Mouse (Mus musculus) MEL (cell line): ENCODE measurements around the gene Commd6. TPM values are rescaled to one million over a fixed set of nuclear protein-coding genes. Genes with fewer than 3 reads are reported as not detected.

Experiments used
- DNase-seq: peaks from one replicate; pipeline ENCODE4 v3.0.0; 2011; ENCODE audit warnings: low read depth, low spot score
- H3K27ac ChIP-seq: 2 replicates; pipeline ENCODE4 v1.5.1; 2012; ENCODE audit warnings: low read depth, mild to moderate bottlenecking, control low read depth, low read length, moderate library complexity; ENCODE audit not compliant: control insufficient read depth
- H3K27me3 ChIP-seq, 2 experiments: fragments of 150-350 bp in 1 of 2; sonication (generic) in 1 of 2; 2 replicates each; pipeline ENCODE4 v1.6.1; 2012; ENCODE audit warnings: low read length in 2 of 2, mild to moderate bottlenecking in 2 of 2, improper control_type of control experiment in 1 of 2, moderate library complexity in 1 of 2; ENCODE audit not compliant: insufficient read depth in 2 of 2, control insufficient read depth in 1 of 2
- H3K36me3 ChIP-seq, 2 experiments: 2 replicates each; pipeline ENCODE4 v1.6.1; 2012 to 2014; ENCODE audit warnings: low read length in 2 of 2, improper control_type of control experiment in 1 of 2, inconsistent platforms in 1 of 2, mild to moderate bottlenecking in 1 of 2; ENCODE audit not compliant: insufficient read depth in 2 of 2, control insufficient read depth in 1 of 2
- H3K4me1 ChIP-seq, 2 experiments: fragments of 150-350 bp in 1 of 2; sonication (generic) in 1 of 2; 2 replicates each; pipeline ENCODE4 v1.6.1; 2012; ENCODE audit warnings: low read length in 2 of 2, improper control_type of control experiment in 1 of 2, mild to moderate bottlenecking in 1 of 2; ENCODE audit not compliant: insufficient read depth in 2 of 2, control insufficient read depth in 1 of 2
- H3K4me3 ChIP-seq, 2 experiments: fragments of 150-350 bp in 1 of 2; sonication (generic) in 1 of 2; 2 replicates each; pipeline ENCODE4 v1.5.1; 2012; ENCODE audit warnings: low read depth in 2 of 2, low read length in 2 of 2, mild to moderate bottlenecking in 2 of 2, moderate library complexity in 2 of 2, control low read depth in 1 of 2, improper control_type of control experiment in 1 of 2; ENCODE audit not compliant: control insufficient read depth in 1 of 2, insufficient read depth in 1 of 2
- H3K79me2 ChIP-seq: 2 replicates; pipeline ENCODE4 v1.6.1; 2012; ENCODE audit warnings: mild to moderate bottlenecking, low read length, moderate library complexity; ENCODE audit not compliant: control insufficient read depth, poor library complexity, insufficient read depth
- H3K9ac ChIP-seq: 2 replicates; pipeline ENCODE4 v1.6.1; 2012; ENCODE audit warnings: low read depth, mild to moderate bottlenecking, control low read depth, low read length, moderate library complexity; ENCODE audit not compliant: control insufficient read depth, poor library complexity, severe bottlenecking
- H3K9me3 ChIP-seq: fragments of 150-350 bp; sonication (generic); replicated peaks from 2 replicates; pipeline ENCODE4 v1.6.1; 2012; ENCODE audit warnings: mild to moderate bottlenecking, low read length, improper control_type of control experiment, moderate library complexity; ENCODE audit not compliant: insufficient read depth
- BHLHE40 ChIP-seq: IDR thresholded peaks from 2 replicates; pipeline ENCODE4 v1.6.1; 2012; ENCODE audit warnings: low read depth, mild to moderate bottlenecking, inconsistent platforms, low read length, improper control_type of control experiment, borderline replicate concordance
- CHD1 ChIP-seq: IDR thresholded peaks from 2 replicates; pipeline ENCODE4 v1.6.1; 2012; ENCODE audit warnings: low read depth, mild to moderate bottlenecking, inconsistent platforms, low read length, improper control_type of control experiment
- E2F4 ChIP-seq: IDR thresholded peaks from 2 replicates; pipeline ENCODE4 v1.6.1; 2011; ENCODE audit warnings: low read depth, low read length, improper control_type of control experiment, borderline replicate concordance
- GABPA ChIP-seq: IDR thresholded peaks from 2 replicates; pipeline ENCODE4 v1.6.1; 2012; ENCODE audit warnings: low read depth, mild to moderate bottlenecking, inconsistent platforms, low read length, improper control_type of control experiment, moderate library complexity
- GATA1 ChIP-seq: IDR thresholded peaks from 2 replicates; pipeline ENCODE4 v1.6.1; 2011; ENCODE audit warnings: low read depth, low read length, improper control_type of control experiment
- HCFC1 ChIP-seq: IDR thresholded peaks from 2 replicates; pipeline ENCODE4 v1.6.1; 2012; ENCODE audit warnings: low read depth, mild to moderate bottlenecking, inconsistent platforms, low read length, improper control_type of control experiment, moderate library complexity
- JUND ChIP-seq: IDR thresholded peaks from 2 replicates; pipeline ENCODE4 v1.6.1; 2011; ENCODE audit warnings: low read depth, mild to moderate bottlenecking, improper control_type of control experiment, low read length
- KAT2A ChIP-seq: conservative IDR thresholded peaks from 2 replicates; pipeline ENCODE4 v1.6.1; 2012; ENCODE audit warnings: low read depth, low read length, improper control_type of control experiment, inconsistent platforms
- MAFK ChIP-seq: IDR thresholded peaks from 2 replicates; pipeline ENCODE4 v1.6.1; 2011; ENCODE audit warnings: low read depth, mild to moderate bottlenecking, low read length, improper control_type of control experiment, borderline replicate concordance
- MAX ChIP-seq: IDR thresholded peaks from 2 replicates; pipeline ENCODE4 v1.6.1; 2011; ENCODE audit warnings: low read length, improper control_type of control experiment
- MAZ ChIP-seq: IDR thresholded peaks from 2 replicates; pipeline ENCODE4 v1.6.1; 2012; ENCODE audit warnings: low read depth, mild to moderate bottlenecking, inconsistent platforms, low read length, improper control_type of control experiment
- MEF2A ChIP-seq: IDR thresholded peaks from 2 replicates; pipeline ENCODE4 v1.6.1; 2014; ENCODE audit warnings: low read depth, mild to moderate bottlenecking, inconsistent platforms, low read length, improper control_type of control experiment; ENCODE audit not compliant: poor library complexity, insufficient replicate concordance, severe bottlenecking; ENCODE audit errors: extremely low read depth
- MYB ChIP-seq: IDR thresholded peaks from 2 replicates; pipeline ENCODE4 v1.6.1; 2011; ENCODE audit warnings: mild to moderate bottlenecking, low read depth, low read length, improper control_type of control experiment
- NELFE ChIP-seq: IDR thresholded peaks from 2 replicates; pipeline ENCODE4 v1.6.1; 2011; ENCODE audit warnings: low read depth, low read length, improper control_type of control experiment
- NRF1 ChIP-seq: IDR thresholded peaks from 2 replicates; pipeline ENCODE4 v1.6.1; 2014; ENCODE audit warnings: low read depth, mild to moderate bottlenecking, inconsistent platforms, low read length, improper control_type of control experiment, moderate library complexity; ENCODE audit not compliant: poor library complexity, insufficient read depth, severe bottlenecking
- POLR2A ChIP-seq, 2 experiments: IDR thresholded peaks; 2 replicates each; pipeline ENCODE4 v1.6.1; 2011 to 2012; ENCODE audit warnings: low read length in 2 of 2, mild to moderate bottlenecking in 2 of 2, control low read depth in 1 of 2, improper control_type of control experiment in 1 of 2, low read depth in 1 of 2, moderate library complexity in 1 of 2; ENCODE audit not compliant: control insufficient read depth in 1 of 2, insufficient read depth in 1 of 2, poor library complexity in 1 of 2
- POLR2AphosphoS2 ChIP-seq: IDR thresholded peaks from 2 replicates; pipeline ENCODE4 v1.6.1; 2011; ENCODE audit warnings: low read length, improper control_type of control experiment
- RAD21 ChIP-seq: IDR thresholded peaks from 2 replicates; pipeline ENCODE4 v1.6.1; 2011; ENCODE audit warnings: mild to moderate bottlenecking, low read depth, low read length, improper control_type of control experiment
- RCOR1 ChIP-seq: IDR thresholded peaks from 2 replicates; pipeline ENCODE4 v1.6.1; 2012; ENCODE audit warnings: low read depth, mild to moderate bottlenecking, inconsistent platforms, low read length, improper control_type of control experiment
- SIN3A ChIP-seq: IDR thresholded peaks from 2 replicates; pipeline ENCODE4 v1.6.1; 2012; ENCODE audit warnings: low read length, improper control_type of control experiment, inconsistent platforms
- SMC3 ChIP-seq: IDR thresholded peaks from 2 replicates; pipeline ENCODE4 v1.6.1; 2011; ENCODE audit warnings: low read depth, low read length, improper control_type of control experiment
- TAL1 ChIP-seq: IDR thresholded peaks from 2 replicates; pipeline ENCODE4 v1.6.1; 2012; ENCODE audit warnings: mild to moderate bottlenecking, inconsistent platforms, low read length, moderate library complexity, mixed read lengths
- TBP ChIP-seq: IDR thresholded peaks from 2 replicates; pipeline ENCODE4 v1.8.0; 2011; ENCODE audit warnings: low read depth, low read length, improper control_type of control experiment
- TCF12 ChIP-seq: IDR thresholded peaks from 2 replicates; pipeline ENCODE4 v1.6.1; 2014; ENCODE audit warnings: low read depth, mild to moderate bottlenecking, inconsistent platforms, low read length, improper control_type of control experiment, moderate library complexity
- UBTF ChIP-seq: IDR thresholded peaks from 2 replicates; pipeline ENCODE4 v1.6.1; 2012; ENCODE audit warnings: low read depth, mild to moderate bottlenecking, inconsistent platforms, low read length, improper control_type of control experiment, moderate library complexity, borderline replicate concordance; ENCODE audit not compliant: insufficient read depth
- USF2 ChIP-seq, 2 experiments: IDR thresholded peaks; 2 replicates each; pipeline ENCODE4 v1.6.1; 2011 to 2012; ENCODE audit warnings: improper control_type of control experiment in 2 of 2, low read length in 2 of 2, borderline replicate concordance in 1 of 2, inconsistent platforms in 1 of 2, low read depth in 1 of 2, mild to moderate bottlenecking in 1 of 2; ENCODE audit not compliant: insufficient read depth in 1 of 2
- ZKSCAN1 ChIP-seq: IDR thresholded peaks from 2 replicates; pipeline ENCODE4 v1.6.1; 2012; ENCODE audit warnings: low read depth, mild to moderate bottlenecking, inconsistent platforms, low read length, improper control_type of control experiment, moderate library complexity
- polyA plus RNA-seq, 2 experiments: library from polyadenylated mRNA; stranded (reverse) in 1 of 2; unstranded in 1 of 2; fragments of >175 nt in 1 of 2; fragments of >200 nt in 1 of 2; gene quantifications; 2 replicates each; pipeline versions ENCODE4 v1.2.1 to v1.2.4; 2012; ENCODE audit warnings: low replicate concordance in 2 of 2, low read depth in 1 of 2; ENCODE audit not compliant: insufficient read length in 2 of 2, insufficient read depth in 1 of 2, missing spikeins in 1 of 2
- total RNA-seq: library from RNA; depleted of rRNA; stranded (reverse); fragments of 300-350 nt; gene quantifications from 2 replicates; pipeline ENCODE4 v1.2.3, GENCODE M21; 2012

Commd6 gene
- total and polyA plus RNA-seq, 3 experiments: 57.3 to 61.2 TPM; not detected in 1

DNA sequence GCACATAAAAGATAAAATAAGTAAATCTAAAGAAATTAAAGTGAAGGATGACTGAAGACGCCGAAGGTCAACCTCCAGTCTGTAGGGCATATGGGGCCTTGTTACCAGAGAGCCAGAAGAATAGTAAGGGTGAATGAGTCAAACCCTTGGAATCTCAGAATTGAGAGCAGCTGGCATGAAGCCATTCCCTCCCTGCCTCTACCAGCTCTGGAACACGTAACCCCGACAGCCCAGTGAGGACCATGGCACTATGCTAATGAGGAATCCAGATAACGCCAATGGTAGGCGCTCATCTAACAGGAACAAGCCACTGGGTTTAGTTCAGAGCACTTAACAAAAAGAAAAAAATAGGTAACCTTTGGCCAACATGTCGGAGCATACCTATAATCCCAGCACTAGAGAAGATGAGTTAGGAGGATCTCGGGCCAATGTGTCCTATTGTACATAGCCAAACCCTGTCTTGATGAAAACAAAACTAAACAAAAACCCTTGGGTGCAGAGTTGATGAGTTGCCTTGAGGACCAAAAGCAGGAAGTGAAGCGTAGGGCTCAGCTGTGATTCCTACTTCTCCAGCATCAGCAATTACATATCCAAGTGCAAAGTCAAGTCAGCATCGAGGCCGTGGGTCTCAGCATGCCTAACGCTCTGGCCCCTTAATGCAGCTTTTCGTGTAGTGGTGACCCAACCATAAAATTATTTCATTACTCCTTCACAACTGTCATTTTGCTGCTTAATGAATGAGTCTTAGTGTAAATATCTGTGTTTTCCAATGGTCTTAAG is 45.0 kb downstream of the Commd6 start:
- no peak overlapping the region for H3K27ac ChIP-seq
- DNase-seq: no peak
- TF ChIP-seq HCFC1 (no peak), MEF2A (no peak), MAFK (no peak), USF2 (IDR thresholded peaks at IDR 0.05; ENCODE audit: borderline replicate concordance in 1 of 2, insufficient read depth in 1 of 2, low read depth in 1 of 2, low read length in 2 of 2) (no peak), RCOR1 (no peak), GABPA (no peak), TAL1 (no peak), GATA1 (no peak), TCF12 (no peak), E2F4 (no peak), KAT2A (no peak), TBP (no peak), UBTF (no peak), SIN3A (no peak), POLR2AphosphoS2 (no peak), JUND (no peak), ZKSCAN1 (no peak), NRF1 (no peak)
- H3K79me2 ChIP-seq: no peaks in the 10 kb centered on the region
- H3K4me3 ChIP-seq: no peak overlapping the region
- no peak overlapping the region for H3K9ac ChIP-seq
- H3K9me3 ChIP-seq: no peaks in the 10 kb centered on the region
- H3K27me3 ChIP-seq: no peaks in the 10 kb centered on the region
- no peaks in the 10 kb centered on the region for H3K36me3 ChIP-seq
- no peaks in the 10 kb centered on the region for H3K4me1 ChIP-seq

DNA sequence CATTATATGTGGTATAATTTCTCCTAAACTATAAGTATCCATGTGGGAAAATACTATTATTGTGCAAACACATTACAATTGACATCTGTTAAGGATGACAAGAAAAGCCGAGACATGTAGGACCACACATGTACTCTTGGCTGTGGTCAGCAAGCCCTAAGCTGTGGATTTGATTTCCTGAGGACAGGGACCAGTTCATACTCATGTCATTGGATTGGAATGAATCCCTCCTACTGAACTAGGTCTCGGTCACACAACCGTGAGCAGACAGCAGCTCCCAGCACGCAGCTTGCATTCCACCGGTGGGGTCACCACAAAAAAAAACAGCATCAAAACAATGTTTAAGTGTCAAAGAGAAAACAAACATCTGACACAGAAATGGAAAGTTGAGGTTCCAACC is 46.5 kb downstream of the Commd6 start:
- no peak overlapping the region for H3K9ac ChIP-seq
- no peaks in the 10 kb centered on the region for H3K36me3 ChIP-seq
- H3K79me2 ChIP-seq: no peaks in the 10 kb centered on the region
- H3K4me1 ChIP-seq: no peaks in the 10 kb centered on the region
- TF ChIP-seq MAZ (no peak), TAL1 (no peak), KAT2A (no peak), MYB (no peak), CHD1 (no peak), MAX (no peak), POLR2A (IDR thresholded peaks at IDR 0.05; ENCODE audit: control insufficient read depth in 1 of 2, insufficient read depth in 1 of 2, low read depth in 1 of 2, low read length in 2 of 2, poor library complexity in 1 of 2) (no peak), NELFE (no peak), BHLHE40 (no peak), SMC3 (no peak), NRF1 (no peak), MEF2A (no peak), ZKSCAN1 (no peak), RAD21 (no peak)
- H3K27ac ChIP-seq: no peak overlapping the region
- no peaks in the 10 kb centered on the region for H3K27me3 ChIP-seq
- H3K4me3 ChIP-seq: no peak overlapping the region
- DNase-seq: no peak
- H3K9me3 ChIP-seq: no peaks in the 10 kb centered on the region
